In genomic region chr9:35362276-35362675, GRCm38 (mm10) we compare ENCODE assay signal across 9 mouse cellular contexts. TPM values are rescaled to one million over a fixed set of nuclear protein-coding genes. Genes with fewer than 3 reads are reported as not detected.
A peak's percentile ranks its signal among the peaks of the same experiment; 100 is the strongest.
DNase-seq lines count a peak whose midpoint lies in the region; TF ChIP-seq lines count a peak whose summit lies in the region.
"Had no signal": no experiment of that assay in that cellular context is flagged by ENCODE, and none has a peak within 500 bp of the region (broad histone marks: within the 10 kb centered on the region; RNA-seq: fewer than 3 reads in every experiment).

No protein-coding gene starts in this region.

- no peak overlapping the region for H3K4me3 ChIP-seq in layer of hippocampus, adult 2 months

- TF ChIP-seq CTCF in layer of hippocampus, adult 2 months (conservative IDR thresholded peaks at IDR 0.05), result no peak

- peak; percentile 23 for DNase-seq in adrenal gland, adult 8-10 months
- DNase-seq in adrenal gland, adult 18-20 months (ENCODE audit: low spot score in 2 of 2), result no peak
- DNase-seq in urinary bladder, postnatal 14 days (ENCODE audit: low spot score), result peak; percentile 43
- DNase-seq in urinary bladder, postnatal 25 days (ENCODE audit: low spot score), result no peak
- peak; percentile 62 to 67 for DNase-seq in heart, postnatal 10 days
- DNase-seq in skeletal muscle tissue, adult 2 months (ENCODE audit: low read depth, low spot score), result peak; percentile 92
- DNase-seq in cerebellum, adult 11 months, result no peak
- DNase-seq in layer of hippocampus, adult 2 months (ENCODE audit: low spot score in 2 of 2), result no peak
- DNase-seq: kidney, adult 9 months had no signal

- no peak overlapping the region for H3K27ac ChIP-seq in layer of hippocampus, adult 2 months

- intact Hi-C loops in heart, postnatal 10 days (cut with DNase I), result no loop called here

RNA-seq across cellular contexts. Expression of gene Cdon, which starts 58.7 kb away (rescaled TPM):
- total RNA-seq in adrenal gland, adult 8-10 months (2022), result 10 to 100 TPM; 11.2 to 15.8 (median 12.5) TPM
- total RNA-seq in adrenal gland, adult 18-20 months (2021), result 10 to 100 TPM in 1 of 2 experiments, 1 to 10 TPM in 1; 7.7 to 12.2 TPM
- 10 to 100 TPM; 19.7 to 31.2 TPM for total RNA-seq in heart, postnatal 10 days (2021)
- total RNA-seq in layer of hippocampus, adult 2 months (2021), result 10 to 100 TPM; 11.3 to 14.2 TPM

Comparison
In these comparisons a context has a peak if more than half of its experiments do, and no peak if none do; other contexts are left out.
1. DNase-seq: peak in adrenal gland, adult 8-10 months (single experiment), urinary bladder, postnatal 14 days (single experiment), heart, postnatal 10 days (2 of 2) and skeletal muscle tissue, adult 2 months (single experiment); none in adrenal gland, adult 18-20 months (0 of 2), urinary bladder, postnatal 25 days (single experiment), cerebellum, adult 11 months (single experiment) and layer of hippocampus, adult 2 months (0 of 2).